Mouse (Mus musculus): ENCODE results near the gene Tmco5b. TPM values are rescaled to one million over a fixed set of nuclear protein-coding genes. Genes with fewer than 3 reads are reported as not detected.

The Tmco5b gene
- not detected in 2 replicates for polyA plus RNA-seq (2012; rRNA removed)

DNA sequence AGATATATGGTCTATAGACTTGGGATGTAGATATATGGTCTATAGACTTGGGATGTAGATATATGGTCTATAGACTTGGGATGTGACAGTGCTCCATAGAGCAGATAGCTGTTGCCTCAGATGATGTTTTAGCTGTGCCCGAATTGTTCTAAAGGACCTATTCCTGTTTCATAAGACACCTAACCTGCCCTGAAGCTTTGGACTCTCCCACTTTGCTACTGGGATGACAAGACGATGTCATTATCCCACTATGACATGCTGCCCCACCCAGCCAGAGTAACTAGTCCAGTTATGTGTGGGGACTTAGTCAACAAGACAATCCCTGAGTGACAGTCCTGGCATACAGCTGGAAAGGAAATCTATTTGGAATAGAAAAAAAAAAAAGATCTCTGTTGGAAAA is at the start of gene Tmco5b:
Gene Tmco5b (plus strand): TSS at position 301 of the 400 bp plus-strand sequence.
- no peak for TF ChIP-seq CTCF (IDR thresholded peaks at IDR 0.05; ENCODE audit: borderline replicate concordance, extremely low read depth, insufficient read depth, insufficient read length)
- no peak for TF ChIP-seq POLR2A (IDR thresholded peaks at IDR 0.05; ENCODE audit: borderline replicate concordance, extremely low read depth, insufficient read depth, insufficient read length, poor library complexity, severe bottlenecking)
- no peak for DNase-seq (ENCODE audit: low read depth)

DNA sequence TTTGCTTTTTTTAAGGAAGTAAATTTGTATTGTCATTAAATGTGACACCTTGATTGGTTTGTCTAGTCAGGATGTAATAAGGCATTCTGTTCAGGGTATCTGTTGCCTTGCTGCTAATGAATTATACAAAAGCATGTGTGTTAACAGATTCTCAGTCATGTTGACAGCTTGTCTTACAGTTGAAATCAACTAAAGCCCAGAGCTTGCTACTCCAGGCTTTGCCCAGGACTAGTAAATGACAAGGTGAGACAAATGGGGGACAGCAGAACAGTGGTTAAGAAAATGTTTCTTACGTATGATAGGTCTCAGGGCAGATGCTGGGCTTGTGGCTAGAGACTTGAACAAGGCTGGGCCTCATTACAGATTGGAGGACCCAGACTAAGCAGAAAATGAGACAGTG is 48.5 kb upstream of the Tmco5b start:
- DNase-seq (ENCODE audit: low read depth) = peak; percentile 71
- no peak for TF ChIP-seq CTCF (IDR thresholded peaks at IDR 0.05; ENCODE audit: borderline replicate concordance, extremely low read depth, insufficient read depth, insufficient read length)
- TF ChIP-seq POLR2A (IDR thresholded peaks at IDR 0.05; ENCODE audit: borderline replicate concordance, extremely low read depth, insufficient read depth, insufficient read length, poor library complexity, severe bottlenecking) = no peak

- TF ChIP-seq CTCF (IDR thresholded peaks at IDR 0.05; ENCODE audit: borderline replicate concordance, extremely low read depth, insufficient read depth, insufficient read length) (no peak), POLR2A (IDR thresholded peaks at IDR 0.05; ENCODE audit: borderline replicate concordance, extremely low read depth, insufficient read depth, insufficient read length, poor library complexity, severe bottlenecking) (no peak)
- DNase-seq (ENCODE audit: low read depth) = peak; percentile 70
These were observed 46.7 kb upstream of the Tmco5b start for GRCm38 (mm10) chr2:113238871-113239270.

GRCm38 (mm10) chr2:113302349-113303239 is 17.1 kb downstream of the Tmco5b start:
- DNase-seq (ENCODE audit: low read depth) = peak; percentile 63
- TF ChIP-seq CTCF (IDR thresholded peaks at IDR 0.05; ENCODE audit: borderline replicate concordance, extremely low read depth, insufficient read depth, insufficient read length) (peak; percentile 50; the same call in 1 of the 2 replicates), POLR2A (IDR thresholded peaks at IDR 0.05; ENCODE audit: borderline replicate concordance, extremely low read depth, insufficient read depth, insufficient read length, poor library complexity, severe bottlenecking) (no peak)

DNA sequence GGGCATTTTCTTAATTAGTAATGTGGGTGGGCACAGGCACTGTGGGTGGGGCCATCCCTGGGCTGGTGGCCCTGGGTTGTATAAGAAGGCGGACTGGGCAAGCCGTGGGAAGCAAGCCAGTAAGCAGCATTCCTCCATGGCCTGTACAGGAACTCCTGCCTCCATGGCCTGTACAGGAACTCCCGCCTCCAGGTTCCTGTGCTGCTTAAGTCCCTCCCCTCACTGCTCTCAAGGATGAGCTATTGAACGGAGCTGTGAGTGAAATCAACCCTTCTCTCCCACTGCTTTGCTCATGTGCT is 17.7 kb downstream of the Tmco5b start:
- no peak for TF ChIP-seq CTCF (IDR thresholded peaks at IDR 0.05; ENCODE audit: borderline replicate concordance, extremely low read depth, insufficient read depth, insufficient read length)
- no peak for TF ChIP-seq POLR2A (IDR thresholded peaks at IDR 0.05; ENCODE audit: borderline replicate concordance, extremely low read depth, insufficient read depth, insufficient read length, poor library complexity, severe bottlenecking)
- DNase-seq (ENCODE audit: low read depth) = no peak

- TF ChIP-seq CTCF (IDR thresholded peaks at IDR 0.05; ENCODE audit: borderline replicate concordance, extremely low read depth, insufficient read depth, insufficient read length) (peak; percentile 81), POLR2A (IDR thresholded peaks at IDR 0.05; ENCODE audit: borderline replicate concordance, extremely low read depth, insufficient read depth, insufficient read length, poor library complexity, severe bottlenecking) (no peak)
- DNase-seq (ENCODE audit: low read depth) = peak; percentile 75
These were observed 19.8 kb downstream of the Tmco5b start for GRCm38 (mm10) chr2:113305339-113305738.

DNA sequence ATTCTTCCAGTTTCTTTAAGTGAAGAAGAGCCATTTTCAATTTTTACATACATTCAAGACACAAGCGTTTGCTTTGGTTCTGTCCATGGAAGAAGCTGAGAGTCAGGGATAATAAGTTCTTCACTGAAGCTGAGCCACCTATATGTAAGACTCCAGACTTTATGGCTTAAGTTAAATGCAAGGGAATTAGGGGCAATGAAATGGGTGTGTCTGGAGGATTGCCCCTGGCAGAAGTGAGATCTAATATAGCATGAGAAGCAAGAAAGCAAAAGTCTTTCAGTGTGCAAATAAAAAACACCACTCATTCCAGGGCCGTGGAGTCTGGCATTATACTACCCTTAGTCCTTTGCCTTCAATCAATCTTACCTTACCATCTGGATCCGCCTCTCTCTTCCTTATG is 25.7 kb downstream of the Tmco5b start:
- no peak for DNase-seq (ENCODE audit: low read depth)
- TF ChIP-seq CTCF (IDR thresholded peaks at IDR 0.05; ENCODE audit: borderline replicate concordance, extremely low read depth, insufficient read depth, insufficient read length) (no peak), POLR2A (IDR thresholded peaks at IDR 0.05; ENCODE audit: borderline replicate concordance, extremely low read depth, insufficient read depth, insufficient read length, poor library complexity, severe bottlenecking) (no peak)

GRCm38 (mm10) chr2:113323016-113323415 is 37.5 kb downstream of the Tmco5b start:
- DNase-seq (ENCODE audit: low read depth) = peak; percentile 41

GRCm38 (mm10) chr2:113333799-113334541 is 48.4 kb downstream of the Tmco5b start:
- no peak for DNase-seq (ENCODE audit: low read depth)

More at GRCm38 (mm10) chr2:113323016-113323415, 37.5 kb downstream of the Tmco5b start:
- TF ChIP-seq CTCF (IDR thresholded peaks at IDR 0.05; ENCODE audit: borderline replicate concordance, extremely low read depth, insufficient read depth, insufficient read length) = no peak
- TF ChIP-seq POLR2A (IDR thresholded peaks at IDR 0.05; ENCODE audit: borderline replicate concordance, extremely low read depth, insufficient read depth, insufficient read length, poor library complexity, severe bottlenecking) = no peak

GRCm38 (mm10) chr2:113335561-113336294 is 50.2 kb downstream of the Tmco5b start:
- no peak for DNase-seq (ENCODE audit: low read depth)
- TF ChIP-seq POLR2A (IDR thresholded peaks at IDR 0.05; ENCODE audit: borderline replicate concordance, extremely low read depth, insufficient read depth, insufficient read length, poor library complexity, severe bottlenecking) (no peak), CTCF (IDR thresholded peaks at IDR 0.05; ENCODE audit: borderline replicate concordance, extremely low read depth, insufficient read depth, insufficient read length) (no peak)

More at GRCm38 (mm10) chr2:113333799-113334541, 48.4 kb downstream of the Tmco5b start:
- no peak for TF ChIP-seq CTCF (IDR thresholded peaks at IDR 0.05; ENCODE audit: borderline replicate concordance, extremely low read depth, insufficient read depth, insufficient read length)
- TF ChIP-seq POLR2A (IDR thresholded peaks at IDR 0.05; ENCODE audit: borderline replicate concordance, extremely low read depth, insufficient read depth, insufficient read length, poor library complexity, severe bottlenecking) = no peak

GRCm38 (mm10) chr2:113344536-113344935 is 59.0 kb downstream of the Tmco5b start:
- TF ChIP-seq POLR2A (IDR thresholded peaks at IDR 0.05; ENCODE audit: borderline replicate concordance, extremely low read depth, insufficient read depth, insufficient read length, poor library complexity, severe bottlenecking) (no peak), CTCF (IDR thresholded peaks at IDR 0.05; ENCODE audit: borderline replicate concordance, extremely low read depth, insufficient read depth, insufficient read length) (no peak)
- no peak for DNase-seq (ENCODE audit: low read depth)

Other genes starting within 250 kb of the Tmco5b start
- gene Ryr3, start 68.6 kb upstream of the Tmco5b start, polyA plus RNA-seq (2012; rRNA removed) = 12.1 and 12.4 TPM in 2 replicates
- gene Fmn1, start 42.0 kb downstream of the Tmco5b start, polyA plus RNA-seq (2012; rRNA removed) = 0.21 and 0.37 TPM in 2 replicates

Data from brain, embryonic 14.5 days (tissue).